Comparison of ENCODE assay signal across 29 mouse cellular contexts in genomic region chr15:30201211-30201610, GRCm38 (mm10). TPM values are rescaled to one million over a fixed set of nuclear protein-coding genes. Genes with fewer than 3 reads are reported as not detected.
DNase-seq lines count a peak whose midpoint lies in the region; ATAC-seq lines count a peak whose summit lies in the region.
"Had no signal": no experiment of that assay in that cellular context is flagged by ENCODE, and none has a peak within 500 bp of the region (broad histone marks: within the 10 kb centered on the region; RNA-seq: fewer than 3 reads in every experiment).

No protein-coding gene starts in this region.

- H3K27ac ChIP-seq in lung, embryonic 16.5 days (ENCODE audit: low read length) = no peak overlapping the region
- no peak overlapping the region for H3K27ac ChIP-seq in heart, embryonic 10.5 days
- H3K27ac ChIP-seq: embryonic facial prominence, embryonic 10.5 days; embryonic facial prominence, embryonic 13.5 days; gastrocnemius, adult 2 months; heart, embryonic 15.5 days; hindbrain, embryonic 14.5 days; hindbrain, postnatal 0 days had no signal

- no peaks in the 10 kb centered on the region for H3K4me1 ChIP-seq in lung, embryonic 16.5 days (replicated peaks; ENCODE audit: control insufficient read depth, insufficient read depth, low read length)
- no peaks in the 10 kb centered on the region; the same call in 1 of the 2 replicates for H3K4me1 ChIP-seq in heart, embryonic 10.5 days
- H3K4me1 ChIP-seq: embryonic facial prominence, embryonic 10.5 days; embryonic facial prominence, embryonic 13.5 days; heart, embryonic 15.5 days had no signal

- H3K9ac ChIP-seq in lung, embryonic 16.5 days (ENCODE audit: low read length) = no peak overlapping the region
- H3K9ac ChIP-seq: embryonic facial prominence, embryonic 13.5 days; forebrain, postnatal 0 days; heart, embryonic 12.5 days; heart, embryonic 15.5 days; hindbrain, embryonic 14.5 days had no signal

- ATAC-seq in lung, embryonic 16.5 days (ENCODE audit: low read depth) = 0 out of 2 replicates have a peak, but pooled peaks have one; percentile 18
- ATAC-seq: CD4-positive, CD25-positive, alpha-beta regulatory T cell, adult 4 months; hindbrain, postnatal 0 days; inflammation-experienced regulatory T-cells, adult 6 months; intestine, embryonic 16.5 days had no signal

- no peaks in the 10 kb centered on the region for H3K27me3 ChIP-seq in lung, embryonic 16.5 days (ENCODE audit: control insufficient read depth, insufficient read depth, low read depth, low read length)
- no peaks in the 10 kb centered on the region for H3K27me3 ChIP-seq in heart, embryonic 10.5 days (ENCODE audit: insufficient read depth, poor library complexity, severe bottlenecking)
- H3K27me3 ChIP-seq: embryonic facial prominence, embryonic 13.5 days; heart, embryonic 12.5 days; heart, embryonic 15.5 days had no signal

- no peak for DNase-seq in lung, postnatal 10 days
- DNase-seq in ES-CJ7 (ENCODE audit: low read depth, low spot score) = peak; percentile 20
- peak; percentile 70 for DNase-seq in R1 (ENCODE audit: low read depth, low spot score)
- DNase-seq in cerebellum, adult 9-11 months = no peak
- no peak for DNase-seq in heart, embryonic 10.5 days (ENCODE audit: low spot score)
- DNase-seq: adrenal gland, adult 2 months; adrenal gland, postnatal 14 days; cerebellum, adult 11 months; cerebellum, adult 2 months; cerebellum, postnatal 36 days; embryo, embryonic 11 days; forebrain, postnatal 0 days; gastrocnemius, adult 2 months; gastrocnemius, postnatal 14 days; heart, adult 11 months; heart, postnatal 10 days; heart, postnatal 36 days; kidney, adult 18-20 months had no signal

- no peaks in the 10 kb centered on the region for H3K36me3 ChIP-seq in lung, embryonic 16.5 days (ENCODE audit: control insufficient read depth, insufficient read depth, low read length)
- H3K36me3 ChIP-seq in heart, embryonic 10.5 days = no peaks in the 10 kb centered on the region
- H3K36me3 ChIP-seq: embryonic facial prominence, embryonic 10.5 days; embryonic facial prominence, embryonic 13.5 days; heart, embryonic 12.5 days; heart, embryonic 15.5 days had no signal

- H3K9me3 ChIP-seq in lung, embryonic 16.5 days (ENCODE audit: control insufficient read depth, low read length) = no peaks in the 10 kb centered on the region
- no peaks in the 10 kb centered on the region for H3K9me3 ChIP-seq in heart, embryonic 10.5 days
- H3K9me3 ChIP-seq: embryonic facial prominence, embryonic 10.5 days; embryonic facial prominence, embryonic 13.5 days; heart, embryonic 12.5 days; heart, embryonic 15.5 days had no signal

- WGBS in lung, embryonic 16.5 days = 81% methylated on average over 2 of the region's 2 CpGs
- WGBS in heart, embryonic 10.5 days = 82% methylated on average over 2 of the region's 2 CpGs

- no peak overlapping the region for H3K4me3 ChIP-seq in lung, embryonic 16.5 days (ENCODE audit: low read length)
- no peak overlapping the region for H3K4me3 ChIP-seq in heart, embryonic 10.5 days
- H3K4me3 ChIP-seq: embryonic facial prominence, embryonic 10.5 days; embryonic facial prominence, embryonic 13.5 days; erythroblast, embryonic 14.5 days; gastrocnemius, adult 2 months; heart, embryonic 12.5 days; heart, embryonic 15.5 days had no signal

- no peak overlapping the region for H3K4me2 ChIP-seq in lung, embryonic 16.5 days (ENCODE audit: low read depth, low read length)
- H3K4me2 ChIP-seq: embryonic facial prominence, embryonic 13.5 days; heart, embryonic 12.5 days; heart, embryonic 15.5 days; hindbrain, embryonic 14.5 days had no signal

RNA-seq across cellular contexts. Expression of gene Ctnnd2, which starts 28.8 kb away (rescaled TPM):
- 17.2 and 17.9 TPM in 2 replicates for polyA plus RNA-seq in lung, embryonic 16.5 days (2015; fragmentation: Nextera tagmentation; extraction: Ambion mirVana)
- 2.2 and 4.2 TPM in 2 replicates for polyA plus RNA-seq in heart, embryonic 10.5 days (2016; fragmentation: Nextera tagmentation; extraction: Ambion mirVana)
- polyA plus RNA-seq: erythroblast, embryonic 14.5 days had no signal

Comparison
In these comparisons a context has a peak if more than half of its experiments do, and no peak if none do; other contexts are left out.
1. DNase-seq: peak in ES-CJ7 (single experiment) and R1 (single experiment); none in lung, postnatal 10 days (single experiment), cerebellum, adult 9-11 months (single experiment) and heart, embryonic 10.5 days (single experiment).